Mouse (Mus musculus): ENCODE results near the gene Ankrd34b.

- TF ChIP-seq CTCF (IDR thresholded peaks at IDR 0.05), result no peak
- no peak for TF ChIP-seq EP300 (IDR thresholded peaks at IDR 0.05)
Measured at GRCm38 (mm10) chr13:92469381-92469780, 43.7 kb downstream of the Ankrd34b start.
